Mouse (Mus musculus) ES-Bruce4 (cell line): ENCODE measurements around the gene Clec14a.

Experiments used
- CTCF ChIP-seq: IDR thresholded peaks from one replicate; pipeline ENCODE4 v1.8.1; 2011; ENCODE audit warnings: low read depth, low read length
- EP300 ChIP-seq: IDR thresholded peaks from 2 replicates; pipeline ENCODE4 v1.6.1; 2011; ENCODE audit warnings: low read depth, low read length; ENCODE audit not compliant: insufficient read depth
- POLR2A ChIP-seq: IDR thresholded peaks from one replicate; pipeline ENCODE4 v1.8.1; 2011; ENCODE audit warnings: low read length; ENCODE audit not compliant: insufficient read depth

GRCm38 (mm10) chr12:58216218-58216617, 52.9 kb downstream of the Clec14a start:
- no peak for TF ChIP-seq EP300
- TF ChIP-seq POLR2A: no peak
- no peak for TF ChIP-seq CTCF
